Mouse (Mus musculus): Measurements from ENCODE around the gene Naga.

DNA sequence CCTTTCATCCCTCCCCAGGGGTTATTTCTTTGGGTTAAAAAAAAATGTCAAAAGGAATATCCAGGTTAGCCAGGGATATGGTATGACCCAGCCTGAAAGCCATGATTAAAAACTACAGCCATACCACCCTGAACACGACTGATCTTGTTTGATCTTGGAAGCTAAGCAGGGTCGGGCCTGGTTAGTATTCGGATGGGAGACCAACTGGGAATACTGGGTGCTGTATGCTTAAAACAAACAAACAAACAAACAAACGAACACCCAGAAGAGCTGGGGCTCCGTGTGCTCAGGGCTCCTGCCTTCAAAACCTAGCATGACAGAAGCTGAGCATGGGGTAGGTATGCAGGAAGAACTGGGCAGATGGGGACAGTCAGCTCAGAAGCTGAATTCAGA, 3.8 kb upstream of the Naga start:
- TF ChIP-seq CTCF (IDR thresholded peaks at IDR 0.05; ENCODE audit: insufficient read depth, low read length) (no peak), POLR2A (IDR thresholded peaks at IDR 0.05; ENCODE audit: borderline replicate concordance, extremely low read depth, low read depth, low read length) (no peak)
